Mouse (Mus musculus) effector memory CD4-positive, alpha-beta T cell, adult 7 months (primary cell): ENCODE data around the gene Atf7. TPM values are rescaled to one million over a fixed set of nuclear protein-coding genes. Genes with fewer than 3 reads are reported as not detected.

Source experiments
- polyA plus RNA-seq: library from polyadenylated mRNA; unstranded; fragments of 100-300 nt; shearing (Covaris generic); gene quantifications from one replicate; pipeline ENCODE4 v1.2.1, GENCODE M21; 2017

Atf7 gene
- polyA plus RNA-seq, result 30.2 TPM

GRCm38 (mm10) chr15:102624970-102625686 is at the start of gene Atf7, which contains the start of gene Gm28047:
Gene Atf7 (minus strand): TSS chr15:102625464.
Gene Gm28047 (minus strand): TSS chr15:102625067.

GRCm38 (mm10) chr15:102672215-102673071 is 47.2 kb upstream of the Atf7 start, which contains the start of gene Atp5g2:
Gene Atp5g2 (minus strand): TSS chr15:102672352.

GRCm38 (mm10) chr15:102524892-102525485 is 100.3 kb downstream of the Atf7 start, which contains the start of gene Npff:
Gene Npff (minus strand): TSS chr15:102524942.

DNA sequence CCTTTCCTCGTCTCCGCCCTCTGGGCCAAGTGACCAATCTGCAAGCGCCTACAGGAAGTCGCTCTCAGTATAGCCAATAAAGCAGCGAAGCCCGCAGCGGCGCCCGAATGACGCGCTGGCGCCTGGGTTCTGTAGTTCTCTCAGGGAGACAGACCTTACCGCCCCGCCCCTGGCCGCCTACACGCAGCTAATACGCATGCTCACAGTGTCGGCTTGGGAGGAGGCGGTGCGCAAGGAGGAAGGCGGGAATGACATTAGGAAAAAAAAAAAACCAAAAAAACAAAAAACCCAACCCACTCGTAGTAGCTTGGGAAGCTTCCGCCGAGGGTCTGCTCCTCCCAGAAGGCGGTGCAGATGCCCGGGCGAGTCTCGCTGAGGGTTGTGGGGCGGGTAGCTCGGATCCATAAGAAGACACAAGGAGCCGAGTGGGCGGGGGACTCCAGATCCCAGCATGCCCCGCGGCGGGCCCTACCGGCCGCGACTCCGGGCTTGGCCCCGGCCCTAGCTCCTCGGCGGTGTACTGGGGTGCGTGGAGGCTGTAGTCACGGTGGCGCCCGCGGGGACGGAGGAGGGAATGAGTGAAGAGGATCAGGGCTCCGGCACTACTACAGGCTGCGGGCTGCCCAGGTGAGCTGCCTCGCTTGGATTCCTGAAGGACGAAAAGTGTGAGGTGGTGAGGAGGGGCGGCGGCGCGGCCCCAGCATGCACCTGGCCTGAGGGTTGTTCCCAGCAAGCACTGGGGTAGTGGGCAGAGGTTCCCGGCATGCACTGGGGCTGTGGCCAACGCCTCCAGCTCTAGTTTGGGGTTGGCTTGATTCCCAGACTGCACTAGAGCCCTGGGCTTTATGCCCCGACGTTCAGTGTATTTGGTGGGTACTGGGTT is 107.0 kb downstream of the Atf7 start, which contains the start of gene Tarbp2:
Gene Tarbp2 (plus strand): TSS at position 217 of the 883 bp plus-strand sequence.

DNA sequence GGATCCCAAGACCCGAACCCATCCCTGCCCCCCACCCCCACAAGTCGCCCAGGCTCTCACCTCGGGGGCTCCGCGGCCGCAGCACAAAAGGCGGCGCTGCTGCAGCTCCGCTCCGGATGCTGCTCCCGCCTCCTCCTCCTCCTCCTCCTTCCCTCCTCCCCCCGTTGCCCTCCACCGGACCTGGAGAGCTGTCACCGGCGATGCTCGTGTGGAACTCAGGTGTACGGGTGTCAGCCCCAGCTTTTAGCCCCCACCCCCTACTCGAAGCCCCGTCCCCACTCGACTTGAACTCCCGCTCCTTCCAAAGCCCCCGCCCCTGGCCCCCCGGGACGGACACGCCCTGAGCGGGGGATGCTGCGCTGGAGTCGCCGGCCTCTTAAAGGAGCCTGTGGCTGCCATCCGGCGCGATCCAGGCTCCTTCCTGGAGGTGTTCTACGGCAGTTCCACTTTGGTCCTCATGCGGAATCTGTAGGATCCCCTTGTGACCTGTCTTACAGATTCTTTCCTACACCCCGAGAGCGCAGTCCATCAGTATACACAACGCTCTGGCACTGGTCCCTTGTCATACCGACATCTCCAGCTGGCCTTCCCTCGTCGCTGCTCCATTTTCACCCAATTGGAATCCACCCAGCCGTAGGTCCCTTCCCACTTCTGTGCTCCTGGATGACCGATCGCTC is 108.4 kb downstream of the Atf7 start, which contains the start of gene Map3k12:
Gene Map3k12 (minus strand): TSS at position 337 of the 677 bp plus-strand sequence.

DNA sequence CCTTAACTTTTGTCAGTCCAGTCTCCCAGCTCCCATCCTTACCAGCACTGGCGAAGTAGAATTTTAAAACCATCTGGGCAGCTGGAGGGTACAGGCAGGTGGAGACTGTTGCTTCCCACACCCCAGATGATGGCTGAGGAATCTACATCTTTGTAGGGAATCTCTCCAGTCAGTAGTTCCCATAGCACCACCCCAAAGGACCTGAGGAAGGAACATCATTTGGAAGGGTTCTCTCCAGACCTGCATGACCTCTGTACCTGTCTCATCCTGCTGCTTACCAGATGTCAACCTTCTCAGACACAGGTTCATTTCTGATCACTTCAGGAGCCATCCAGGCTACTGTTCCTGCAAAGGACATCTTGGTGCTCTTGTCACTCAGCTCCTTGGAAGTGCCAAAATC is 121.8 kb downstream of the Atf7 start, which contains the start of gene Gm10337:
Gene Gm10337 (plus strand): TSS at position 276 of the 400 bp plus-strand sequence.

Other genes starting within 250 kb of the Atf7 start
- gene Sp1, start 219.3 kb downstream of the Atf7 start, polyA plus RNA-seq, result 17.0 TPM
- gene Amhr2, start 180.1 kb downstream of the Atf7 start, polyA plus RNA-seq, result not detected
- gene Prr13, start 166.4 kb downstream of the Atf7 start, polyA plus RNA-seq, result 682 TPM
- gene Pcbp2, start 154.9 kb downstream of the Atf7 start, polyA plus RNA-seq, result 99.4 TPM
- not detected for gene Gm10337, start 121.7 kb downstream of the Atf7 start, polyA plus RNA-seq
- gene Map3k12, start 108.4 kb downstream of the Atf7 start, polyA plus RNA-seq, result 6.5 TPM
- gene Tarbp2, start 107.3 kb downstream of the Atf7 start, polyA plus RNA-seq, result 56.5 TPM
- 1.7 TPM for gene Npff, start 100.5 kb downstream of the Atf7 start, polyA plus RNA-seq
- not detected for gene Gm28047, start 397 bp downstream of the Atf7 start, polyA plus RNA-seq
- gene Atp5g2, start 46.9 kb upstream of the Atf7 start, polyA plus RNA-seq, result 13.8 TPM
- 19.1 TPM for gene Calcoco1, start 96.7 kb upstream of the Atf7 start, polyA plus RNA-seq